Mouse (Mus musculus): ENCODE results near the gene Catsperz. TPM values are rescaled to one million over a fixed set of nuclear protein-coding genes. Genes with fewer than 3 reads are reported as not detected.

Gene Catsperz
- 10.1 TPM for polyA plus RNA-seq (2014; fragmentation: Illumina TruSeq; extraction: RNeasy Lipid Tissue Mini Kit (QIAGEN cat#74804); ENCODE audit: low read depth, low replicate concordance)

DNA sequence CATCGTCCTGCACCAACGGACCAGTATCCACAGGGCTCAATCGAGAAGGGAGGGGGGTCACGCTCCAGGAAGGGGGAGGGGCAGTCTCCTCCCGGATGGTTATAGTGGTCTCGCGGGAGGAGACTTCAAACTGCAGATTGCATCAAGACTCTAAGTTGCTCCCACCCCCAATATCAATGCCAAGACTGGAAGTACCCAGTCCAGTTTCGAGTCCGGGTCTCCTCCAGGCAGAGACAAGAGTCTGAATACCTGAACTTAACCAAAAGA is at the start of gene Catsperz:
Catsperz (minus strand) TSS at position 74 of the 267 bp plus-strand sequence.

DNA sequence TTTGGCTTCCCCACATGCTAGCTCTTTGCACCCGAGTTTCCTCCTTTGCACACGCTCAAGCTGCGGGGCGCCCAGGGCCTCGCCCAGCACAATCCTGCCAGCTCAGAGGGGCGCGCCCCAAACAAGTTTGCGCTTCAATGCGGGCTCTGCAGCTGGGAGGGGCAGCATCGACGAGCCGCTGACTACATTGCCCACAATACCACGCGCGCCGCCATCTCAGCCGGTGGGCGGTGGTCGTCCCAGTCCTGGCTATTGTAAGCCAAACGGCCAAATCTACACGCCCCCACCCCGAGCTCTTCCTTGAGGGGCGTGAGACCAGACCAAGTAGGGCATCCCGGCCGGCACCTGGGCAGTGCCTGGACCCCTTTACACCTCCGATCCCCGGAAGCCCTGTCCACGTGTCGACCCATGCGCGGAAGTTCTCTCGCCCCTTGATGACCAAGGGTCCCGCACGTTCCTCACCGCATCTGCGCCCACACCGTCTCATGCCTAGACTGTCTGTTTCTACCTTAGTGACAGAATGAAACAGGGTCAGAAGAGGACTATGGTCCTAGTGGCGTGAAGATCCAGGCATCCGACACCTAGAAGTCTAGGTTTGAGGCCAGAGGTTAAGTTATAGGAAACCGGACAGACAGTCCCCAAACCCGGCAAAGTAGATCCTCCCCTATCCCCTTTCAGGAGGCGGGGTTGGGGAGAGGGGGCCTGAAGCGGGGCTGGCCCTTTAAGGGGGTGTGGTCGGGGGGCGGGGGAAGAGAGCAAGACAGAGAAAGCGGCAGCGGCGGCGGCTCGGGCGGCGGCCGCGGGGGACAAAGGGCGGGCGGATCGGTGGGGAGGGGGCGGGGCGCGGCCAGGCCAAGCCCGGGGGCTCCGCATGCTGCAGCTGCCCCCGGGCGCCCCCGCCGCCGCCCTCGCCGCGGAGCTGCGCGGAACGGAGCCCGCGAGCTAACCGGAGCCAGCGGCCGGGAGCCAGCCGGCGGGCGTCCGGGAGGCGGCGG is 49.3 kb upstream of the Catsperz start, which contains the start of gene Ppp1r14b:
Ppp1r14b (plus strand) TSS at position 758 of the 995 bp plus-strand sequence.

DNA sequence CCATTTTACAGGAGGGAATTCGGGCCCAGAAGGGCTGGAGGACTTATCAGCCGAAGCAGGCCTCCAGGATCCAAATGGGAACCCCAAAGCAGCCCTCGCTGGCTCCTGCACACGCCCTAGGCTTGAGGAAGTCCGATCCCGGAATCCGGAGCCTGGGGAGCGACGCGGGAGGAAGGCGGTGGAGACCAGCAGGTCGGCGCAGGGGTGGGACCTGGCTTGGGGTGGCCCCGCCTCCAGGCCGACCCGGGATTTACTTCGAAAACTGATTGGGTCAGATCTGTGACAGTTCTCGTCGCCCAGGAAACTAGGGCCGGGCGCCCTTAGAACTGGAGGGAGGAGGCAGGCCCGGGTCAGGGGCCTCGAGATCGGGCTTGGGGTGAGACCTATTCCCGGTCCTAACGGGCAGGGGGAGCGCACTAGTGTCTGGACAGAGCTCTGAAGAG is 17.1 kb upstream of the Catsperz start, which contains the start of gene Gpr137:
Gpr137 (minus strand) TSS at position 232 of the 443 bp plus-strand sequence.

GRCm38 (mm10) chr19:6941372-6942248 is 16.4 kb upstream of the Catsperz start, which contains the start of gene Bad:
Gene Bad (plus strand): TSS chr19:6941861.

DNA sequence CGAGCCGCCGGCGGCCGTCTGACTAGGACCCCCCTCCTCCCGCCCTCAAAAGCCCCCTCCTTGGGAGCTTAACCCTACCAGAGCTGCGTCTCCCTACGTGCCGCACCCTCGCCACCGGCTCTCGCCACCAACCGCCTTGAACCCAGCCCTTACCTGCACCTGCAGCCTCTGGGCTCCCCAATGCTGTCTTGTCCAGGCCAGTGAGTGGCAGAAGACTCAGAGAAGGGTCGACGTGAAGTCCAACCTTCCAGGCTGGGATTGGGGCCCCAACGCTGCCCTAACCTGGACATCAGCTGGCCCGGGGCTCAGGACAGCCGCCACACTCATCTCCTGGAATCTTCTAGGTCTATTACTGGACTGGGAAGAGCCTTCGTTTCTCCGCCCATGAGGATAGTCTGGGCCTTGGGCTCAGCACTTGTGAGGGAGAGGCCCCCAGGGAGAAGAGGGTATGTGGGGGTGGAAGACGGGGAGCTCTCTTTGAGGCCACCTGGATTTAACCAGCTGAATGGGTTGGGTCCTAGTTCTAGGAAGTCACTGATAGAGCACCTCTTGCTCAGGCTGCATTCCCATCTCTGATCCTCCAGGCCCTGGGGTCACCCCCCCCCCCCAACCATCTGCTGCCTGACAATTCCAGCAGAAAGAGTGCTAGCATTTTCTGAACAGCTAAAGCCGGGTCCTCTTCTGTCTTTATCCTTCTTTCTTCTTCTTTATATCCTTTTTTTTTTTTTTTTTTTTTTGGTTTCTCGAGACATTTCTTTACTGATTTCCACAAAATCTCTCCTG is 9.2 kb upstream of the Catsperz start, which contains the start of gene Kcnk4:
Kcnk4 (minus strand) TSS at position 321 of the 783 bp plus-strand sequence.

GRCm38 (mm10) chr19:6921647-6922567 is 3.3 kb downstream of the Catsperz start, which contains the start of gene Esrra:
Gene Esrra (minus strand): TSS chr19:6921813.

GRCm38 (mm10) chr19:6909507-6910289 is 15.5 kb downstream of the Catsperz start, which contains the start of the genes Trmt112 and Prdx5:
Gene Trmt112 (plus strand): TSS chr19:6909698.
Gene Prdx5 (minus strand): TSS chr19:6910106.

Other genes starting within 250 kb of the Catsperz start
- gene Rps6ka4, start 84.7 kb downstream of the Catsperz start, polyA plus RNA-seq (2014; fragmentation: Illumina TruSeq; extraction: RNeasy Lipid Tissue Mini Kit (QIAGEN cat#74804); ENCODE audit: low read depth, low replicate concordance) = 20.0 TPM
- gene Ccdc88b, start 67.2 kb downstream of the Catsperz start, polyA plus RNA-seq (2014; fragmentation: Illumina TruSeq; extraction: RNeasy Lipid Tissue Mini Kit (QIAGEN cat#74804); ENCODE audit: low read depth, low replicate concordance) = 2.5 TPM
- 56.4 TPM for gene Trmt112, start 15.7 kb downstream of the Catsperz start, polyA plus RNA-seq (2014; fragmentation: Illumina TruSeq; extraction: RNeasy Lipid Tissue Mini Kit (QIAGEN cat#74804); ENCODE audit: low read depth, low replicate concordance)
- gene Prdx5, start 15.3 kb downstream of the Catsperz start, polyA plus RNA-seq (2014; fragmentation: Illumina TruSeq; extraction: RNeasy Lipid Tissue Mini Kit (QIAGEN cat#74804); ENCODE audit: low read depth, low replicate concordance) = 299 TPM
- 28.7 TPM for gene Esrra, start 3.6 kb downstream of the Catsperz start, polyA plus RNA-seq (2014; fragmentation: Illumina TruSeq; extraction: RNeasy Lipid Tissue Mini Kit (QIAGEN cat#74804); ENCODE audit: low read depth, low replicate concordance)
- gene Kcnk4, start 9.1 kb upstream of the Catsperz start, polyA plus RNA-seq (2014; fragmentation: Illumina TruSeq; extraction: RNeasy Lipid Tissue Mini Kit (QIAGEN cat#74804); ENCODE audit: low read depth, low replicate concordance) = 0.31 TPM
- 54.0 TPM for gene Bad, start 16.5 kb upstream of the Catsperz start, polyA plus RNA-seq (2014; fragmentation: Illumina TruSeq; extraction: RNeasy Lipid Tissue Mini Kit (QIAGEN cat#74804); ENCODE audit: low read depth, low replicate concordance)
- 57.9 TPM for gene Gpr137, start 17.1 kb upstream of the Catsperz start, polyA plus RNA-seq (2014; fragmentation: Illumina TruSeq; extraction: RNeasy Lipid Tissue Mini Kit (QIAGEN cat#74804); ENCODE audit: low read depth, low replicate concordance)
- 81.3 TPM for gene Ppp1r14b, start 49.6 kb upstream of the Catsperz start, polyA plus RNA-seq (2014; fragmentation: Illumina TruSeq; extraction: RNeasy Lipid Tissue Mini Kit (QIAGEN cat#74804); ENCODE audit: low read depth, low replicate concordance)
- gene Plcb3, start 51.1 kb upstream of the Catsperz start, polyA plus RNA-seq (2014; fragmentation: Illumina TruSeq; extraction: RNeasy Lipid Tissue Mini Kit (QIAGEN cat#74804); ENCODE audit: low read depth, low replicate concordance) = 38.0 TPM
- gene Fkbp2, start 55.1 kb upstream of the Catsperz start, polyA plus RNA-seq (2014; fragmentation: Illumina TruSeq; extraction: RNeasy Lipid Tissue Mini Kit (QIAGEN cat#74804); ENCODE audit: low read depth, low replicate concordance) = 204 TPM
- 60.0 TPM for gene Vegfb, start 62.3 kb upstream of the Catsperz start, polyA plus RNA-seq (2014; fragmentation: Illumina TruSeq; extraction: RNeasy Lipid Tissue Mini Kit (QIAGEN cat#74804); ENCODE audit: low read depth, low replicate concordance)
- 40.7 TPM for gene Dnajc4, start 67.2 kb upstream of the Catsperz start, polyA plus RNA-seq (2014; fragmentation: Illumina TruSeq; extraction: RNeasy Lipid Tissue Mini Kit (QIAGEN cat#74804); ENCODE audit: low read depth, low replicate concordance)
- 23.3 TPM for gene Nudt22, start 70.7 kb upstream of the Catsperz start, polyA plus RNA-seq (2014; fragmentation: Illumina TruSeq; extraction: RNeasy Lipid Tissue Mini Kit (QIAGEN cat#74804); ENCODE audit: low read depth, low replicate concordance)
- gene Trpt1, start 70.8 kb upstream of the Catsperz start, polyA plus RNA-seq (2014; fragmentation: Illumina TruSeq; extraction: RNeasy Lipid Tissue Mini Kit (QIAGEN cat#74804); ENCODE audit: low read depth, low replicate concordance) = 11.9 TPM
- gene Fermt3, start 94.1 kb upstream of the Catsperz start, polyA plus RNA-seq (2014; fragmentation: Illumina TruSeq; extraction: RNeasy Lipid Tissue Mini Kit (QIAGEN cat#74804); ENCODE audit: low read depth, low replicate concordance) = 10.2 TPM
- 65.5 TPM for gene Stip1, start 114.6 kb upstream of the Catsperz start, polyA plus RNA-seq (2014; fragmentation: Illumina TruSeq; extraction: RNeasy Lipid Tissue Mini Kit (QIAGEN cat#74804); ENCODE audit: low read depth, low replicate concordance)
- 26.8 TPM for gene Macrod1, start 131.4 kb upstream of the Catsperz start, polyA plus RNA-seq (2014; fragmentation: Illumina TruSeq; extraction: RNeasy Lipid Tissue Mini Kit (QIAGEN cat#74804); ENCODE audit: low read depth, low replicate concordance)
- gene Flrt1, start 180.3 kb upstream of the Catsperz start, polyA plus RNA-seq (2014; fragmentation: Illumina TruSeq; extraction: RNeasy Lipid Tissue Mini Kit (QIAGEN cat#74804); ENCODE audit: low read depth, low replicate concordance) = 0.72 TPM

All from adipose tissue, adult 10 weeks (tissue).